Mouse (Mus musculus): ENCODE data around the gene Arhgef15.

DNA sequence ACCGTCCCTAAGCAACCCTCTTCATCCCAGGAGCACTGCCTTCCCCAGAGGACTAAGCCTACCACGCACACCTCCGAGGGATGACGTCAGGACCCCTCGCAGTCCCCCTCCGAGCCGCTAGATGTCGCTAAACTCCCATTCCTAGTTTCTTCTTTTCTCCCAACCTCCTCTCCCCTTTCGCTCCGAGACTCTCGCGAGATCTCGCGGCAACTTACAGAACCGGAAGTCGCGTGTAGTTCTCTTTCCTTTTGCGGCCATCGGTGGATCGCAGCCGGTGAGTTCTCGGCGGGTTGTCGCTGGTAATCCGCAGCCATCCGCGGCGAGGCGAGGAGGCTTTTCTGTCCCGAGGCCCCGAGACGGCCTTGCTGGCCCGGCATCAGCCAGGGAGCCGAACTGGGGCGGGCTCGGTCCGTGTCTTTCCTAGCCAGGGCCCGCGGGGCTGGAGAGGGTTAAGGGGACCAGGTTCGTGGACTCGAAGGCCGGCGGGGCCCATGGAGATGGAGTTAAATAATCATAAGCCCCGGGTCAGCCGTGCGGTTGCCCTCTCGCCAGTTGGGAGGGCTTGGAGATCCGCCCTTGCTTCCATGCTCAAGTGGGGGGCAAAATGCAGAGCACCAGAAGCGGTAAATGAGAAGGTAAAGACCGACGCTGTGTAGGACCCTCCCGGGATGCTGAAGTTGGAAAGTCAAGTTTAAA is 55.8 kb downstream of the Arhgef15 start, which contains the start of gene Rpl26:
- peak; percentile 75 for TF ChIP-seq CTCF (IDR thresholded peaks at IDR 0.05; ENCODE audit: insufficient read depth, low read depth, low read length)
- peak; percentile 78 for TF ChIP-seq POLR2A (IDR thresholded peaks at IDR 0.05; ENCODE audit: insufficient read depth, low read depth, low read length)

All from olfactory bulb, adult 2 months (tissue).